Mouse (Mus musculus) ovary, postnatal 10 days (tissue): ENCODE data around the gene Nelfcd.

Source experiments
- DNase-seq: peaks from one replicate; pipeline ENCODE4 v3.0.0; 2022; ENCODE audit warnings: low spot score

Nelfcd gene

DNA sequence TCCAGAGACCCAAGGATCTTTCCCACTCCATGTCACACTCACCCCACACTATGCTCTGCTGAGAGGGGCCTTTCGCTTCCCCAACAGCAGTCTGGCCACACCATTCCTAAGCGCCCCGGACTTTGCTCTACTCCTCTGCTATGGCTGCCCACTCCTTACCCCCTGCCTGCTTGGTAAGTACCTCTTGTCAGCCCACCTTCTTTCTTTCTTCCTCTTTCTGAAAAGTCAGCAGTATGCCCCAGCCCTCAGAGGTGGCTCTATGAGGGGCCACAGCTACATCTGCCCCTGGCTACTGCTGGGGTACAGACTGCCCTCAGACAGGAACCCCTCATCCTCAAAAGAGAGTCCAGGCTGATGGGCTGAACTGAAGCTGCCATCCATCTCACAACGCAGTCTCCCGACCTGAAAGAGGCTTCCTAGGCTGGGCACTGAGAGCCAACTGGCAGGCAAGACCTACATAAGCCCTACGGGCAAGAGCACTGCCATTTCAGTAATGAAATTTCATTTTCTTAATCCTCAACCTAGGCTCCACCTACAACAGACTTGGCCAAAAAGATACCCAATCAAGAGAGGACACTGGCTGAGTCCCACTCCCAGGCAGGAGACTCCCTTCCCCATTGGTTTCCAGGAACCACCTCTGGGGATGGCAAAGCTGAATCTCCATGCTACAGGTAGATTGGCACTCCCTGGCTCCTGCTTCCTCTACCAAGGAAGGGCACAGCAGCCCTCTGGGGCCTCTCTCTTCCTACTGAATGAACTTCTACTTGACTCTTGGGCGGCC lies 21.5 kb downstream of the Nelfcd start:
- DNase-seq = no peak

DNA sequence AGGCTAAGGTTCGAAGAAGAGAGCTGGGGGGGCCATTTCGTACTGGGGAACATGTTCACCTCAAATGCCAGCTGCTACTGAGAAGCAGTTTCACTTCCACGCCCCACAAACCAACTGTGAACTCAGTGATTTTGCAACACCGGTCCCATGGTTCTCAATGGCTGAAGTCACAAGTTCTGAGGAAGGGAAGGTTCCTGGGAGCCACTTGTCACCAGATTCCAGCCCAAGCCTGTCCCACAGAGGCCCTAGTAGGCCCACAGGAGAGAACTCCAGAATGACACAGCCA lies 22.0 kb downstream of the Nelfcd start:
- DNase-seq = no peak

DNA sequence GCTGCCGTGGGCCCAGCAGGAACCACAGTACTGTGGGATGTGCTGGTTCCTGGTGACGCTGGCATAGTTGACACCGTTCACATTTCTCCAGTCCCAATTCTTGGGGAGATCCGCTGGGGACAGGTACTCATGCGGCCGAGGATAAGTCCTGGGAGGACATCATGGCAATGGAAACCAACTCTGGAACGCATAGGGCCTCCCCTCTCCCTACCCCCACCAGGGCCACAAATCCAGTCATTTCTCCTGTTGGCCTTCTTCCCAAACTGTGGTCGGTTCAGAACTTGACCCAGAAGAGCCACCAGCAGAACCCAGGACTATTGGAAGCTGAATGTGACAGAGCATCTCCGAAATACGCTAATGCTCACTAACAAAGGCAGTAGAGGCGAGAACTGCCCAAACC lies 22.6 kb downstream of the Nelfcd start:
- DNase-seq = no peak

- DNase-seq = peak; percentile 48
Observed at GRCm38 (mm10) chr2:174438737-174439449, 23.3 kb downstream of the Nelfcd start, which contains the start of gene Ctsz. TSS of gene Ctsz (minus strand) at chr2:174439039.

DNA sequence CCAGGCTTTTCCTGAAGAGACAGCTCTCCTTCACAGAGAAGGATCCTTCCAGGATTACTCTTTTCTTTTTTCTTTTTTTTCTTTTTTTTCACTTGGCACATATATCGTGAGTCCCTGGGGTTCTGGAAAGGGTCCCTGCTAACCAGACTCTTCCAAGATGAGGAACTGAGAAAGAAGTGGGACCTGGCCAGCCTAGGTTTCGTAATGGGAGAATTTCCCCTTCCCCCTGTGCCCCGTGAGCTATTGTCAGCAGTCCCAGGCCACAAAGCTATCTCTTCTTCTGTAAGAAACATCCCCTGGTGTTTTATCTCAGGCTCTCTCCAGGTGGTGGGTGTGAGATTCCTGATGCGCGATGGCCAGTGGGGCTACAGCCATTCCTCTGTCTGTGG lies 23.8 kb downstream of the Nelfcd start:
- DNase-seq = no peak

- DNase-seq = no peak
Observed at GRCm38 (mm10) chr2:174439961-174440360, 24.4 kb downstream of the Nelfcd start.

GRCm38 (mm10) chr2:174441898-174442297 lies 26.3 kb downstream of the Nelfcd start:
- no peak for DNase-seq

GRCm38 (mm10) chr2:174442460-174442859 lies 26.9 kb downstream of the Nelfcd start:
- DNase-seq = no peak

DNA sequence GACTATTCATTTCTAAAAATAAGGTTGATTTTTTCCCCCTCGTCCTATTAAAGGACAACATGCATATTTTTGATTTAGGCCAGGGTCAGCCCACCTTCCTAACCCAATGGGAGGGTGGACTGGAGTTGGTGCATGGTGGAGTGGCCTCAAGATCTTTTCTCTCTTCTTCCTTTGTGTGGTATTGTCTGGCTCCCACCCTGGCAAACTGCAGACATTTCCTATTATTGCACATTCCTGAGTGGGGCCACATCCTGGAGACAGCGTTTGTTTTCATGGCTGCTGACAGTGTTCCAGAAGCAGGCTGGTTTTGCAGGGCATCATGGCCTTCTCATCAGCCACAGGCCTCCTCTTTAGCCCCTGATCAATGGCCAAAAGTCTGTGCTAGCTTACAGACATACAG lies 27.4 kb downstream of the Nelfcd start:
- DNase-seq = no peak

DNA sequence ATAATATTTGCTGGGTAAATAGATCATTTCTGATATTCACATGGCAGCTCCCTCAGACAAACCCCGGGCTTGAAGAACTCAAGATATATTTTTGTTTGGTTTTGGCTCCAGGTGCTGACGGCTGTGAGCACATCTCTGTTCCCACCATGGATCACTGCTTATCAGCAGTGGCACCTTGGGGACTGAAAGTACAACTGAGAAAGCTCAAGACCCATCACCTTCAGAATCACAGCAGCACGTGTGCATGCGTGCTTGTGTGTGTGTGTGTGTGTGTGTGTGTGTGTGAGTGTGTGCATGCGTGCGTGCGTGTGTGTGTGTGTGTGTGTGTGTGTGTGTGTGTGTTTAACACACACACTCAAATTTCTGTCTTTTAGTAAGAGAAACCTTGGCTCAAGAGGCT lies 28.8 kb downstream of the Nelfcd start:
- DNase-seq = no peak

- no peak for DNase-seq
Observed at GRCm38 (mm10) chr2:174445018-174445417, 29.4 kb downstream of the Nelfcd start.

- no peak for DNase-seq
Observed at GRCm38 (mm10) chr2:174446492-174446891, 30.9 kb downstream of the Nelfcd start.

DNA sequence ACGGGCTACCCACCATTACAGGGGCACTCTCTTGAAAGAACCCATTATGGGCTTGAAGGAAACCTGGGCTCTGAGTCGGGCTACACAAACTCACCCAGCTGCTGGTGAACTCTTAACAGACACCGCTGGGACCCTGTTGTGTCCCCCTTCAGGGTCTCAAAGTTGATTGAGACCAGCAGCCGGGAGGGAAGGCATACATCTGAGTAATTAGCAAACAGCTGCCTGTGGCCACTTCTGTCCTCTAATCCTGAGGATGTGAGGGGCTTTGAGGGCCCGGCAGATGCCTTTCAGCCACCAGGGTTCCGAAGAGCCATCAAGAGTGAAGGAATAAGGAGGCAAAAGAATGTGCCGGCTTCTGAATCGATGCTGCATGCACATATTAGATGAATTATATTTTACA lies 31.3 kb downstream of the Nelfcd start:
- no peak for DNase-seq

- no peak for DNase-seq
Observed at GRCm38 (mm10) chr2:174448405-174448804, 32.8 kb downstream of the Nelfcd start.

- DNase-seq = no peak
Observed at GRCm38 (mm10) chr2:174450353-174450752, 34.7 kb downstream of the Nelfcd start, which contains the start of gene Tubb1. TSS of gene Tubb1 (plus strand) at chr2:174450695.

DNA sequence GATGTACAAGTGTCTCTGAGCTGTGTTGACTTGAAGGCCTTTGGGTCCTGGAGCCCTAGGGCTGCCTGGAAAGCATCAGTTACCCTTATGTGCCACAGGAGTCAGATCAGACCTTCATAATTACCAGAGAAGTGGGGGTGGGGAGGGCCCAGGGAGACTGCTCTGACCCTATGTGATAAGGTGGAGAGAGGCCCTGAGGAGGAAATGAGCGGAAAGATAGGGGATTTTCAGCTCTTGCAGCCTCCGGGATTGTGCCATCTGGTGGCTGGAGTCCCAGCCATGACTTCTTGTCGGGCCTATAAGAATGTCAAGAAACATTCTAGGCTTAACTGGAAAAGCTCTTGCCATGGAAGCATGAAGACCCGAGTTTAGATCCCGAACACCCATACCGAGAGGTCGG lies 38.1 kb downstream of the Nelfcd start:
- no peak for DNase-seq

- DNase-seq = no peak
Observed at GRCm38 (mm10) chr2:174459365-174459764, 43.8 kb downstream of the Nelfcd start.

- DNase-seq = no peak
Observed at GRCm38 (mm10) chr2:174463370-174463769, 47.8 kb downstream of the Nelfcd start.

DNA sequence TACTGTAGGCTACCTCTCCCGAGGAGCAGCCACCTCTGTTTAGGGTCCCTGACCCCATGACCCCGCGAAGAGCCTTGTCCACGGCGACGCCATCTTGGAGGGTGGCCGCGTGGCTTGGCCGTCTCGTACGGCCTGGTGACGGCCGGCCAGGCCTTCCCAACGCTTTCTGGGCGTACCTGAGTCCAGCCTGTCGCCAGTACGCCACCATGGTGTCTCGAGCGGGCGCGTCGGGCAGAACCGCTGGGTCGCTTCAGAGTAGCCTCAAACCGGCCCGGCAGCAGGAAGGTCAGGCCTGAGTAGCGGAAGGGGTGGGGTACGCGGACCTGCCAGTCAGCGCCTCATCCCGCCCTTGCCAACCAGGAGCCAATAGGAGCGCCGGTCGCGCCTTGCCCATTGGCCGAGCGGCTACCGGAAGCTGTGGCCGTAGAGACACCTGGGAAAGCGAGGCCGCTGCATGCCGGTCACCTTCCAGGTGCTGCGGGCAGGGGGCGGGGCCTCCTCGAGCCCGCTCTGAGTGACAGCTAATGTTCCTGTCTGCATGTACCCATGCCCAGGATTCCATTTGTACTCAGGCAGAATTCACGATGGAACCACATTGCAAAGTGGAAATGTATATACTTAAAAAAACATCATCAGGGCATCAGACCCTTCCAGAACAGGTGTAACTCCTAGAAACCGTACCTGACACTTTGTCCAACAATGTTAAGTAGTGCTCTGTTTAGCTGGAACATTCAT lies 48.4 kb downstream of the Nelfcd start, which contains the start of gene Atp5e:
Gene Atp5e, minus strand, starts transcription at position 317 of the 735 bp plus-strand sequence.
- peak; percentile 91 for DNase-seq

GRCm38 (mm10) chr2:174470333-174470732 lies 54.7 kb downstream of the Nelfcd start:
- DNase-seq = no peak

- DNase-seq = no peak
Observed at GRCm38 (mm10) chr2:174470786-174471405, 55.3 kb downstream of the Nelfcd start.

DNA sequence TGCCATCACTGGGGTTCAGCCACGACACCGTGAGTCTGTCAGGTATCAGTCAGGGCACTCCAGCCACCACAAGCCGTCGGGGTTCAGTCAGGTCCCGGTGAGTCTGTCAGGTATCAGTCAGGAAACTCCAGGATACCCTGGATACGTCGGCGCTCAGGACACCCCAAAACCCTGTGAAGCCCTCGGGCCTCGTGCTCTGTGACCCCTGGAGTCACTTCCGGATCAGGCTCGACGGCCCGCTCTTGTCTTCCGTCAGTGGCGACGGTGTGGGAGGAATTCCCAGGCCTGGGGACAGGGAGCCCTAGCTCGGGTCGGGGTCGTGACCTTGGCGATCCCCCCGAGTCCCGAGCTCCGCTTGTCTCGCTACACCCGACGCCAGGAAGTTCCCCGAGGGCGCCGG lies 56.8 kb downstream of the Nelfcd start:
- no peak for DNase-seq
